In the genomic region with DNA sequence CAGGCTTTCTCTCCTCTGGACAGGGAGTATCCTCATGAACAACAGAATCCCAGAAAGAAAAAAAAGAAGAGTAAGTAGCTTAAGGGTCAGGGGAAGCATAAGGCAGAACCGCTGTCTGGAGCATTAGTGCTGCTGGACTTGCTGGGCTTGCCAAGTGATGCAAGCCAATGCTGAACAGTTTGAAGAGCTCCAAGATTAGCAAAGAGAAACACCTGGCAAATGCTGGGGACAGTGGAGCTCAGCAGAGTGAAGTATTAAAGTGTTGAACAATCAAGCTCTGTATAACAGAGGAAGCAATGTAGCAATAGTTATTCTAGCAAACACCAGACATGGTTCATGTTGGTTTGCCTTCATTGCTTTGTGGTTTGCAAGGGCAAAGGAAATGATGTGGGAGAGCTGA, we compare ENCODE assay signal across 11 mouse cellular contexts.
A peak's percentile ranks its signal among the peaks of the same experiment; 100 is the strongest.
DNase-seq lines count a peak whose midpoint lies in the region.
"Had no signal": no experiment of that assay in that cellular context is flagged by ENCODE, and none has a peak within 500 bp of the region (broad histone marks: within the 10 kb centered on the region; RNA-seq: fewer than 3 reads in every experiment).

No protein-coding gene starts in this region.

- DNase-seq in heart, adult 8-10 months (ENCODE audit: low spot score), result peak; percentile 40
- no peak for DNase-seq in heart, postnatal 4 days
- DNase-seq in urinary bladder, postnatal 14 days (ENCODE audit: low spot score), result peak; percentile 33
- no peak for DNase-seq in urinary bladder, adult 2 months (ENCODE audit: low spot score)
- DNase-seq in lung, postnatal 25 days (ENCODE audit: low spot score), result peak; percentile 16
- DNase-seq in layer of hippocampus, adult 11-12 months (ENCODE audit: low spot score), result no peak
- DNase-seq in right cerebral cortex, adult 18-20 months, result no peak
- DNase-seq: cerebellum, adult 9-11 months; layer of hippocampus, postnatal 36 days; right cerebral cortex, postnatal 4 days; thymus, adult 18-20 months had no signal

Comparison
In these comparisons a context has a peak if more than half of its experiments do, and no peak if none do; other contexts are left out.
1. DNase-seq: peak in heart, adult 8-10 months (single experiment), urinary bladder, postnatal 14 days (single experiment) and lung, postnatal 25 days (single experiment); none in heart, postnatal 4 days (single experiment), urinary bladder, adult 2 months (single experiment), layer of hippocampus, adult 11-12 months (single experiment) and right cerebral cortex, adult 18-20 months (single experiment).